Mouse (Mus musculus): ENCODE measurements around the gene Osbp2. TPM values are rescaled to one million over a fixed set of nuclear protein-coding genes. Genes with fewer than 3 reads are reported as not detected.

Osbp2 gene
- polyA plus RNA-seq, 1 experiment from 2014 or later: 1.3 TPM

DNA sequence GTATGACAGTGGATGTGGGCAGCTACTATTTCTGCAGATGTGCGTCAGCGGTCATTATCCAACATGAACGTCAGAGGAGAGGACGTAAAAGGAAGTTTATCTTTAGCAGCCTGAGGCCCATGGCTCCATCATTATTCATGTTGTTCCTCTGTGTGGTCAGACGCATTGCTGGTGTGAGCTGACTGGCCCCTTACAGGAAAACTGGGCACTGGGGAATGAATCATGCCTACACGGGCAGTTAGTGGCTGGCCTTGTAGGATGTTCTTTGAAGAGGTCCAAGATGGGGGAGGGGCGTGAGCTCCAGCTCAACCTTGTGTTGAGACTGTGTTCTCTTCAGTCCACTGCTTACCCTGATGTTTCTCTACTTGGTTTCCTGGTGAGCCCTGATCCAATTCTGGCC lies 109.0 kb downstream of the Osbp2 start:
- Histone ChIP-seq H3K9ac (no peak overlapping the region), H3K36me3 (no peaks in the 10 kb centered on the region), H3K27me3 (no peaks in the 10 kb centered on the region), H3K4me3 (replicated peaks) (no peak overlapping the region), H3K27ac (replicated peaks) (no peak overlapping the region), H3K9me3 (replicated peaks) (no peaks in the 10 kb centered on the region), H3K4me1 (no peaks in the 10 kb centered on the region), H3K4me2 (replicated peaks) (no peak overlapping the region)
- WGBS: 75% methylated on average over 7 of the region's 7 CpGs
- ATAC-seq (ENCODE audit: insufficient number of reproducible peaks, low FRiP score, low TSS enrichment, low read depth): no peak

DNA sequence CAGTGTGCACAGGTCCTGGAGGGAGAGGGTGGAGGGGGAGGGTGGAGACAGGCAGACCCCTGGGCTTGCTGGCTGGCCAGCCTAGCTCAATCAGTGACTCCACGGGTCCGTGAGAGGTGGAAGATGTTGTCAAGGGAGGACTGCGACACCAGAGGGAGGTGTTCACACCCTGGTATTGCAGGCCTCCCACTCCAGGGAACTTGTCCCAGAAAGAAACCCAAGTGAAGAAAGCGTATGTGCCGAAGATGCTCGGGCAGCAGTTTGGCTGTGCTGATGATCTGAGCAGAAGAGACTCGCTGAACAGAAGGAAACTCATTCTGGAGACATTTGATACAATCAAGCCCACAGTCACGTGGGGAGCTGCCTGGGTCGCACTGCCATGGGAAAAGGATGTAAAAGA lies 109.8 kb downstream of the Osbp2 start:
- Histone ChIP-seq H3K9ac (no peak overlapping the region), H3K4me3 (replicated peaks) (no peak overlapping the region), H3K4me1 (no peaks in the 10 kb centered on the region), H3K27ac (replicated peaks) (no peak overlapping the region), H3K27me3 (no peaks in the 10 kb centered on the region), H3K4me2 (replicated peaks) (no peak overlapping the region), H3K36me3 (no peaks in the 10 kb centered on the region), H3K9me3 (replicated peaks) (no peaks in the 10 kb centered on the region)
- ATAC-seq (ENCODE audit: insufficient number of reproducible peaks, low FRiP score, low TSS enrichment, low read depth): no peak
- 48% methylated on average over 9 of the region's 9 CpGs for WGBS

DNA sequence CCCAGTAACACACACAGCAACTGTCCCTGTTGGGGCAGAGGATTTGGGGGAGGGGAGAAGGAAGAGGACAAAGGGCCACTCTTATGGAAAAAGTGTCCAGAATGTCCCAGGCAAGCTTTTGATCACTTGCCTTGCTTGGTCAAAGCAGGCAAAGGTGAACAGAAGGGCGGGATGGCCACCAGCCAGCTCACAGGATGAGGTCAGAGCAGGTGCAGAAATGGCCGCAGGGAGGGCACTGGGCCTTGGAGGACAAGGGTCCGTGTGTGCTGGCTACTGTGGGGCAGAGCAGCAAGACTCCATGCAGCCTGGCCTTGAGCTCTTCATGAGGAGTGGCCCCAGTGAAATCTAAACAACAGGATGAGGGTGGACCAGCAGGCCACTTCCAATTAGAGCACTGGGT lies 110.9 kb downstream of the Osbp2 start:
- 59% methylated on average over 3 of the region's 3 CpGs for WGBS
- Histone ChIP-seq H3K4me2 (replicated peaks) (no peak overlapping the region), H3K9me3 (replicated peaks) (no peaks in the 10 kb centered on the region), H3K4me1 (no peaks in the 10 kb centered on the region), H3K27ac (replicated peaks) (no peak overlapping the region), H3K36me3 (no peaks in the 10 kb centered on the region), H3K27me3 (no peaks in the 10 kb centered on the region), H3K4me3 (replicated peaks) (no peak overlapping the region), H3K9ac (no peak overlapping the region)
- no peak for ATAC-seq (ENCODE audit: insufficient number of reproducible peaks, low FRiP score, low TSS enrichment, low read depth)

DNA sequence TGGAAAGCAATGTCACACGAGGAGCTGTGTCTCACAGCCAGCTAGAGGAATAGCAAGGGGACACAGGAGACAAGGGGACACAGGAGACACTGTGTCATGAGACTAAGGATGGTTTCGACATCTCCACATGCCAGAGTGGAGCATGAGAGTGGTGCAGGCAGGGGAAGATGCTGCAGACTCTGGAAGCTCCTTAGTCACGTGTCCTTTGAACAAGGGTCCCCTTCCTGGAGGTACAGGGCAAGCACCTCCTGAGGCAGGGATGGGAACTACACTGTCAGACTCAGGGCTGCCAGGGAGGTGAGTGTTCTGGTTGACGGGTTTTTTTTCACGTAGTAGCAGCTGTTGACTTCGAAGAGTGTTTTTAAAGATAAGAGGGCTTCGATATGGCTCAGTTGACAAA lies 113.9 kb downstream of the Osbp2 start:
- H3K9me3 ChIP-seq (replicated peaks): no peaks in the 10 kb centered on the region
- H3K4me3 ChIP-seq (replicated peaks): no peak overlapping the region
- H3K27ac ChIP-seq (replicated peaks): no peak overlapping the region
- no peak overlapping the region for H3K4me2 ChIP-seq (replicated peaks)
- H3K4me1 ChIP-seq: no peaks in the 10 kb centered on the region
- H3K9ac ChIP-seq: no peak overlapping the region
- WGBS: 27% methylated on average over 7 of the region's 7 CpGs
- no peak for ATAC-seq (ENCODE audit: insufficient number of reproducible peaks, low FRiP score, low TSS enrichment, low read depth)
- no peaks in the 10 kb centered on the region for H3K36me3 ChIP-seq
- no peaks in the 10 kb centered on the region for H3K27me3 ChIP-seq

DNA sequence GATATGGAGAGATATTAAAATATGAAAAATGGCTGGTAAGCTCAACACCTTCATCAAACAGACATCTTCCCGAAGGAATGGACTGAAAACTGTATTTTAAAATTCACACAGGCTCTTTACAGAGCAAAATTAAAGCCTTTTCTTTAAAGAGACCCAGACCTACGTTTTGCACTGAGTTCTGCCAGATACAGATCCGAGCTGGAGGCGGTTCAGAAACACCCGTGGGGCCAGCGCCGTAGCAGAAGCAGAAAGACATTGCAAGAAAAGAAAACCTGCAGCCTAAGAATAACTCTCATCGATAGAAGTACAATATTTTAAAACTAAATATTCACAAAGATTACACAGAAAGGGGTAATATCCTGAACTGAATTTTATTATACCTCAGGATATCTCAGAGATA lies 121.3 kb downstream of the Osbp2 start:
- Histone ChIP-seq H3K27ac (replicated peaks) (no peak overlapping the region), H3K9me3 (replicated peaks) (no peaks in the 10 kb centered on the region), H3K4me3 (replicated peaks) (no peak overlapping the region), H3K4me2 (replicated peaks) (no peak overlapping the region), H3K9ac (no peak overlapping the region), H3K27me3 (no peaks in the 10 kb centered on the region), H3K4me1 (no peaks in the 10 kb centered on the region), H3K36me3 (no peaks in the 10 kb centered on the region)
- 72% methylated on average over 8 of the region's 8 CpGs for WGBS
- ATAC-seq (ENCODE audit: insufficient number of reproducible peaks, low FRiP score, low TSS enrichment, low read depth): no peak

DNA sequence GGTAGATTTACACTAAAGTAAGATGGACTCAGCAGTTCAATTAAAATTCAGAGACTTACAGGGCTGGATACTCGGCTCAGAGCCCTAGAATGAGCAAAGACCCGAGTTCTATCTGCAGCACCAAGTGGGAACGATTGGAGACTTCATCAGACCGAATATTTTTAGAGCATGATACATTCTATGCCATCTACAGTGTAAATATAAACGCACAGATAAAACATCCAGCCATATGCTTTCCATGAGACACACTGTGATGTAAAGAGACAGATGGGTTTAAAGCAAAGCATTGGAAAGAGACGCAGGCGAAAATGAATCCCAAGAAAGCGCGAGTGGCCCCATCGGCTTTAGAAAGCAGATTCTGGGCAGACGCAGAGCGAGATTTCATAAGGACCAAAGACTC lies 122.5 kb downstream of the Osbp2 start:
- Histone ChIP-seq H3K9ac (no peak overlapping the region), H3K27me3 (no peaks in the 10 kb centered on the region), H3K27ac (replicated peaks) (no peak overlapping the region), H3K4me2 (replicated peaks) (no peak overlapping the region), H3K9me3 (replicated peaks) (no peaks in the 10 kb centered on the region), H3K4me1 (no peaks in the 10 kb centered on the region), H3K4me3 (replicated peaks) (no peak overlapping the region), H3K36me3 (no peaks in the 10 kb centered on the region)
- 78% methylated on average over 12 of the region's 12 CpGs for WGBS
- no peak for ATAC-seq (ENCODE audit: insufficient number of reproducible peaks, low FRiP score, low TSS enrichment, low read depth)

DNA sequence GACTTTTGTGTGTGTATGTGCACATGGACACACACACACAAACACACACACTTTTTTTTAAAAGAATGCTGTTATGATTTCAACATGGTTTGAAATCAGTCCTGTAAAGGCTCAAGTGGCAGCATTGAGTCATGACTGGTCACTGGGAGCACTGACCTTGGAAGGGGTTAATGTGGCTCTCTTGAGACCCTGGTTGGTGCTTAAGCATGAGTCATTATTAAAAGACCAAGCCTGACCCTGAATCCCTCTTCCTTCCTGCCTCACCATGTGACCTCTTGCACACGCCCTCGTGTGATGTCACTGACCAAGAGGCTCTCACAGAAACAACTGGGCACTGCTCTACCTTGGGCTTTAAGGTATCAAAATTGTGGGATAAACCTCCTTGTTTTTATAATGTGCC lies 124.9 kb downstream of the Osbp2 start:
- H3K27ac ChIP-seq (replicated peaks): no peak overlapping the region
- no peaks in the 10 kb centered on the region for H3K27me3 ChIP-seq
- no peak overlapping the region for H3K9ac ChIP-seq
- no peak for ATAC-seq (ENCODE audit: insufficient number of reproducible peaks, low FRiP score, low TSS enrichment, low read depth)
- no peaks in the 10 kb centered on the region for H3K36me3 ChIP-seq
- no peaks in the 10 kb centered on the region for H3K4me1 ChIP-seq
- H3K9me3 ChIP-seq (replicated peaks): no peaks in the 10 kb centered on the region
- WGBS: 87% methylated on average over 2 of the region's 2 CpGs
- H3K4me2 ChIP-seq (replicated peaks): no peak overlapping the region
- no peak overlapping the region for H3K4me3 ChIP-seq (replicated peaks)

DNA sequence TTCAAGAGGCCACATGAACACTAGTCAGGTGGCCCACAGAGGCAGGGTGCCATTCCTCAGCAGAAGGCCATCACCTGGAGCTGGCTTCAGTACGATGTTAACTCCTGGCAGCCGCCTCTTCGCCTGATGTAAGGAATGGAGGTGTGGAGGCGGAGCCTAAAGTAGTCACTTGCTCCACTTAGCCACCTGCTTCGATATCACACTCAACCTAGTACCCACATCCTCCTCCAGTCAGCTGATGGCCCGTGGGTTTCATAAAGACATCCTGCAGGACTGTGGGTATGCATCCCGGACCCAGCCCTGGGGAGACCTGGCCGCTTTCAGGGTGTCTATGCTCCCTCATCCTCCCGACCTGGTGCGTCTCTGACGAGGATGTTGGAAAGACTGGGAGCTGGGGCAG lies 128.0 kb downstream of the Osbp2 start:
- Histone ChIP-seq H3K4me1 (no peaks in the 10 kb centered on the region), H3K27ac (replicated peaks) (no peak overlapping the region), H3K9ac (no peak overlapping the region), H3K4me3 (replicated peaks) (no peak overlapping the region), H3K9me3 (replicated peaks) (no peaks in the 10 kb centered on the region), H3K4me2 (replicated peaks) (no peak overlapping the region), H3K27me3 (no peaks in the 10 kb centered on the region), H3K36me3 (no peaks in the 10 kb centered on the region)
- ATAC-seq (ENCODE audit: insufficient number of reproducible peaks, low FRiP score, low TSS enrichment, low read depth): no peak
- 81% methylated on average over 11 of the region's 11 CpGs for WGBS

DNA sequence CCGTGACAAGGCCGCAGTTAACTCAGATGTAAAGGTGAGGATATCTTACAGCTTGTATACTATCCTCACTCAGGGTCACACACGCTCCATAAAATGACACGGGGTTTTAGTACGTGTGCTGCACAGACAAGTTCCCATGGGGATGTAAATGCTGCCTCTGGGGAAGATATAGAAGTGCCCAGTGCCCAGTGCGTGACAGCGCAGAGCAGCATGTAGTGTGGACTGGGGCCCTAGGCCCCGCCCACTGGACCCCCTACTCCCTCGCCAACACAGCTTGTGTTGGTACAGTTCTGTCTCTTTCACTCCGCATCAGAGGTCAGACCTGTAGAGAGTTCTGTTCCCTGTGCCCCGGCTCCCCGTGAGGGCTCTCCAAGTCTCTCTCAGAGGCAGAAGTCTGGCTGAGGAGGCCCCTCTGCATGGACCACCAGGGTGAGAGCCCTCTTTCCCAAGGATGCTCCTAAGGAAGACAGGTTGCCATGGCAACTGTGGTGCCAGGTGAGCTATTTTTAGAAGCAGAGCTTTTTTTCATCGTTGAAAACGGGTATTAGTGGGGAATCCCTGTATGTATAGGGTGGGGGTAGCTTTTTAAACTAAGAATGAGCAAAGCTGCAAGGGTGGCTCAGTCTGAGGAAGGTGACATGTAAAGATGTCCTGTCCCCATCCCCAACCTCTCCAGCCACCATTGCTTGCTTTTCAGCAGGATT lies 129.6 kb downstream of the Osbp2 start:
- 71% methylated on average over 14 of the region's 14 CpGs for WGBS

DNA sequence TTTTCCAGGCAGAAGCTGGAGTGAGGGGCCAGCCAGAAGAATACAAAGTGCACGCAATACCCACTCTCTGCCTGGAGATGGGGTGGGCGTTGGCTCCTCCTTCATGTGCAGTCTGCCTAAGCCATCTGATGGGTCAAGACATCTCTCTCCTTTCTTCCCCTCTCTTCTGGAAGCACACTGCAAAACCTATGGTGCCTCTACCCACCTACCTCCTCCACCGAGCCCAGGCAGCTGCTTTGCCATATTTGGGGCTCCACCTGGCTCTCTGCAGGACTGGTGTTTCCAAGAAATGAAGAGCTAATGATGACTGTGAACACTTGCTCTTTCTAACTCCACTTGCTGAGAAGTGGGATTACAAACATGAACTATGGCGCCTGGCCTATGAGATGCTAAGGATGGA lies 132.2 kb downstream of the Osbp2 start:
- no peak overlapping the region for H3K9ac ChIP-seq
- WGBS: 76% methylated on average over 4 of the region's 4 CpGs
- H3K4me1 ChIP-seq: no peaks in the 10 kb centered on the region
- H3K27ac ChIP-seq (replicated peaks): no peak overlapping the region
- H3K4me2 ChIP-seq (replicated peaks): no peak overlapping the region
- H3K36me3 ChIP-seq: no peaks in the 10 kb centered on the region
- no peak for ATAC-seq (ENCODE audit: insufficient number of reproducible peaks, low FRiP score, low TSS enrichment, low read depth)
- no peaks in the 10 kb centered on the region for H3K9me3 ChIP-seq (replicated peaks)
- no peak overlapping the region for H3K4me3 ChIP-seq (replicated peaks)
- H3K27me3 ChIP-seq: no peaks in the 10 kb centered on the region

More for the DNA sequence above, 129.6 kb downstream of the Osbp2 start:
- no peak overlapping the region for H3K9ac ChIP-seq
- H3K4me2 ChIP-seq (replicated peaks): no peak overlapping the region
- ATAC-seq (ENCODE audit: insufficient number of reproducible peaks, low FRiP score, low TSS enrichment, low read depth): no peak
- H3K4me1 ChIP-seq: no peaks in the 10 kb centered on the region
- H3K9me3 ChIP-seq (replicated peaks): no peaks in the 10 kb centered on the region
- no peak overlapping the region for H3K4me3 ChIP-seq (replicated peaks)
- no peaks in the 10 kb centered on the region for H3K27me3 ChIP-seq
- H3K36me3 ChIP-seq: no peaks in the 10 kb centered on the region
- no peak overlapping the region for H3K27ac ChIP-seq (replicated peaks)

DNA sequence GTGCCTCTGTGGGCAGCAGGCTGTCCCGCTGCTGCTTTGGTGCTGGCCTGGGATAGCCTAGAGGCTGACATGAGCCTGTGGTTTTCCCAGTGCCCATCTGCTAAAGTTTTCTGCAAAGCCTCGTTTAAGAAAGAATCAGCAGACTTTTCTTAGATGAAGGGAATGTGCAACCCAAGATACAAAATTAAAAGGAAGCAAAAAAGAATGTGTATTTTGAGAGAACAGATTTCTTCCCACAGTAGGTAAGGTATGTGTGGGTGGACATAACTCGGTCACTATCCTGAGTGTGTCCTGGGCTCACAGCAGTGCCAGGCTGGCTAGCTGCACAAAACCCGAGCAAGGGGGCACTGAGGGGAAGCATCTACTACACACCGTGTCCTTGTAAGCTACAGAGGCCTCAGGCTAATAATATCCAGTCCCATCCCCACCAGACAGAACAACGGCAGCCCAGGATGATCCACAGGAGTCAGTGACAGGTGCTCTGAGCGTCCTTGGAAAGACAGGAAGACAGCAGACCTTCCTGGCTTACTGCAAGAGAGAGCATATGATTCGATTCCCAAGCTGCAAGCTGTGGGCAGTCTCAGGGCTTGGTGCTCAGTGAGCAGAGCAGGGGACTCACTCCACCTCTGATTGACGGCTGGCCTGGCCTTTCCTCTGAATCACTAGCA lies 136.1 kb downstream of the Osbp2 start:
- Histone ChIP-seq H3K4me3 (replicated peaks) (no peak overlapping the region), H3K9ac (no peak overlapping the region), H3K27me3 (no peaks in the 10 kb centered on the region), H3K9me3 (replicated peaks) (no peaks in the 10 kb centered on the region), H3K27ac (replicated peaks) (no peak overlapping the region), H3K36me3 (no peaks in the 10 kb centered on the region), H3K4me1 (no peaks in the 10 kb centered on the region), H3K4me2 (replicated peaks) (no peak overlapping the region)
- ATAC-seq (ENCODE audit: insufficient number of reproducible peaks, low FRiP score, low TSS enrichment, low read depth): no peak
- 56% methylated on average over 9 of the region's 9 CpGs for WGBS

Measured in embryonic facial prominence, embryonic 15.5 days (tissue).